Mouse (Mus musculus): ENCODE measurements around the gene Ltbp3.

DNA sequence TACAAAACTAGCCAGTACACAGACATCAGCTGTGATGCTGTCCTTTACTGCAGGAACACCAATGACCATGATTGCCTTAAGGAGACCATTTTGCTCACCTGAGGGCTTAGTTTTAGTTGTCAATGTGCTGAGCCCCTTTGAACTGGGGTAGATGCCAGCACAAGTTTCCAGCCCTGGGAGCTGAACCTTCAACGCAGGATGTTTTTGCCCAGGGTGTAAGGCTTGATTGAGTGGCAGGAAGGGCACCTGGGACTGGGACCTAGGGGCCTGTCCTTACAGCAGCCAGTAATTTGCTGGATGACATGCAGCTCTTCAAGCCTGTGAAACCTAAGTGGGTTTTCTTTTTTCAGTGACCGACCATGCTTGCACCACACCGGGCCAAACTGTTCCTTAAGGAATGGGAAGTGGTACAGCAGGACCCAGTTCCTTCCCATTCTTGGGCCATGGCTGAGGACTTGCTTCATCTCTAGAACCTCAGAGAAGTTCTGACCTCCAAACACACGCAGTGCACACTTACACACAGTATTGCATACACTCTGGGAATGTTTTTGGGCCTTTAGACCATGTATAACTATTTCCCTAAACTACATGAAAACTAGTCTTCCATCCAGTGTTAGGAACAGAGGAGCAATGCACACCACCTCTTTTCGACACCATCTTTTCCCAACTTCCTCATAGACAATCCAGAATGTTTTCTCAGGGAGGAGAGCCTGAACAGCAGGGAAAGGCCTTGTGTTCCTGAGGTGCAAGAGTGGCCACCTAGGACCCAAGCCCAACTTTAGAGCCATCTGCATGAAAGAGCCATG, 54.3 kb downstream of the Ltbp3 start:
- TF ChIP-seq POLR2A (IDR thresholded peaks at IDR 0.05; ENCODE audit: borderline replicate concordance, extremely low read depth, low read depth, low read length) (peak; percentile 85), CTCF (IDR thresholded peaks at IDR 0.05; ENCODE audit: insufficient read depth, low read length) (no peak)
